Comparison of ENCODE assay signal across 14 mouse cellular contexts in the genomic region with DNA sequence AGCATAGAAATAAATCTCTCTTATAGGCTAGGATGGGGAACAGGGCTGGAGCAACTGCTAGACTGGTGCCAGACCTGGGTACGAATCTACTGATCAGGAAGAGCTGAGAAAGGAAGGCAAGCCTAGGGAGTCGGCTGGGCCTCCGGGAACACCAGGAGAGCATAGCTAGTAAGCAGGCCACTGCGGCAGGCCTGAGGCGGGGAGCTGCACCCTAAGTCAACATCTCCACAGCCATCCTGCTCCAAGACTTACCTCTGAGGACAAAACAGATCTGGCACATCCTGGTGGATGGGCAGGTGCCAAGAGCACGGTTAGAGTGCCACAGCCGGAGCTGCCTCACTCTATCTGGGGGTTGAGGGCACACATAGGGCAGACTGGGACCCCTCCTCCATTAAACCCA. TPM values are rescaled to one million over a fixed set of nuclear protein-coding genes. Genes with fewer than 3 reads are reported as not detected.
"Had no signal": no experiment of that assay in that cellular context is flagged by ENCODE, and none has a peak within 500 bp of the region (broad histone marks: within the 10 kb centered on the region; RNA-seq: fewer than 3 reads in every experiment).

No protein-coding gene starts in this region.

- H3K27me3 ChIP-seq: limb, embryonic 12.5 days; midbrain, embryonic 12.5 days; neural tube, embryonic 13.5 days; stomach, embryonic 15.5 days had no signal

- H3K27ac ChIP-seq: kidney, postnatal 0 days; limb, embryonic 12.5 days; liver, embryonic 14.5 days; midbrain, embryonic 12.5 days; neural tube, embryonic 13.5 days; stomach, embryonic 15.5 days had no signal

- DNase-seq: kidney, postnatal 36 days; layer of hippocampus, adult 9-11 months; layer of hippocampus, postnatal 36 days; lung, adult 18-20 months; retina, postnatal 1 day; thymus, postnatal 36 days had no signal

- H3K9ac ChIP-seq: limb, embryonic 12.5 days; liver, embryonic 14.5 days; midbrain, embryonic 12.5 days; neural tube, embryonic 13.5 days; stomach, embryonic 15.5 days had no signal

- H3K4me2 ChIP-seq: limb, embryonic 12.5 days; midbrain, embryonic 12.5 days; neural tube, embryonic 13.5 days; stomach, embryonic 15.5 days had no signal

- H3K4me3 ChIP-seq: limb, embryonic 12.5 days; midbrain, embryonic 12.5 days; neural tube, embryonic 13.5 days; stomach, embryonic 15.5 days had no signal

- H3K9me3 ChIP-seq: limb, embryonic 12.5 days; midbrain, embryonic 12.5 days; neural tube, embryonic 13.5 days; stomach, embryonic 15.5 days had no signal

- ATAC-seq: midbrain, embryonic 16.5 days had no signal

- H3K36me3 ChIP-seq: neural tube, embryonic 13.5 days had no signal

RNA-seq across cellular contexts. Expression of a gene that starts 22.7 kb away (rescaled TPM):
- total RNA-seq: liver, adult 2 months had no signal
- polyA plus RNA-seq: kidney, postnatal 0 days; liver, adult 2 months; midbrain, embryonic 16.5 days had no signal
